Mouse (Mus musculus) erythroblast, adult 5-6 weeks (primary cell): Measurements from ENCODE around the gene Arrb1. TPM values are rescaled to one million over a fixed set of nuclear protein-coding genes. Genes with fewer than 3 reads are reported as not detected.
A peak's percentile ranks its signal among the peaks of the same experiment; 100 is the strongest.

Experiments used
- ATAC-seq: replicated peaks from 2 replicates; pipeline ENCODE4 v1.8.0; 2016; ENCODE audit warnings: moderate number of reproducible peaks, mild to moderate bottlenecking, moderate TSS enrichment, inconsistent platforms; ENCODE audit not compliant: poor library complexity, low FRiP score, severe bottlenecking
- total RNA-seq, 2 experiments: library from RNA; stranded (forward) in 1 of 2; stranded (reverse) in 1 of 2; fragments of 150-400 nt in 1 of 2; fragments of 200-764, 138-1000 nt in 1 of 2; gene quantifications; 2 replicates each; pipeline versions ENCODE4 v1.2.3 to v1.2.4; 2015 to 2017; ENCODE audit warnings: low replicate concordance in 2 of 2

The Arrb1 gene
- total RNA-seq, 2 experiments from 2014 or later = 185 to 742 TPM

GRCm38 (mm10) chr7:99535741-99536501 is 655 bp downstream of the Arrb1 start:
- ATAC-seq = peak; percentile 28

GRCm38 (mm10) chr7:99537183-99537756 is 2.0 kb downstream of the Arrb1 start:
- ATAC-seq = no peak

- ATAC-seq = no peak
Observed at GRCm38 (mm10) chr7:99538421-99538820, 3.2 kb downstream of the Arrb1 start.

- no peak for ATAC-seq
Observed at GRCm38 (mm10) chr7:99539201-99539891, 4.1 kb downstream of the Arrb1 start.

- ATAC-seq = no peak
Observed at GRCm38 (mm10) chr7:99540016-99540415, 4.8 kb downstream of the Arrb1 start.

GRCm38 (mm10) chr7:99541204-99541603 is 5.9 kb downstream of the Arrb1 start:
- no peak for ATAC-seq

- no peak for ATAC-seq
Observed at GRCm38 (mm10) chr7:99544272-99544671, 9.0 kb downstream of the Arrb1 start.

GRCm38 (mm10) chr7:99545885-99546745 is 10.8 kb downstream of the Arrb1 start:
- peak; percentile 51 for ATAC-seq

- ATAC-seq = no peak
Observed at GRCm38 (mm10) chr7:99547584-99548487, 12.6 kb downstream of the Arrb1 start.

- ATAC-seq = no peak
Observed at GRCm38 (mm10) chr7:99549668-99550067, 14.4 kb downstream of the Arrb1 start.

GRCm38 (mm10) chr7:99551623-99552022 is 16.4 kb downstream of the Arrb1 start:
- no peak for ATAC-seq

- no peak for ATAC-seq
Observed at GRCm38 (mm10) chr7:99553222-99553884, 18.1 kb downstream of the Arrb1 start.

GRCm38 (mm10) chr7:99553885-99554269 is 18.6 kb downstream of the Arrb1 start:
- no peak for ATAC-seq

- peak; percentile 51 for ATAC-seq
Observed at GRCm38 (mm10) chr7:99555862-99556261, 20.6 kb downstream of the Arrb1 start.

GRCm38 (mm10) chr7:99559091-99559490 is 23.8 kb downstream of the Arrb1 start:
- ATAC-seq = no peak

GRCm38 (mm10) chr7:99562478-99562877 is 27.2 kb downstream of the Arrb1 start:
- no peak for ATAC-seq

GRCm38 (mm10) chr7:99563224-99563623 is 28.0 kb downstream of the Arrb1 start:
- no peak for ATAC-seq

GRCm38 (mm10) chr7:99565325-99565881 is 30.1 kb downstream of the Arrb1 start:
- no peak for ATAC-seq
